Mouse (Mus musculus): Measurements from ENCODE around the gene Cdk6.
"Not testable (repeated sequence)": the region's sequence is repeated elsewhere in the genome, so short reads cannot be mapped to it uniquely, and the experiment has no call there.

Cdk6 gene

DNA sequence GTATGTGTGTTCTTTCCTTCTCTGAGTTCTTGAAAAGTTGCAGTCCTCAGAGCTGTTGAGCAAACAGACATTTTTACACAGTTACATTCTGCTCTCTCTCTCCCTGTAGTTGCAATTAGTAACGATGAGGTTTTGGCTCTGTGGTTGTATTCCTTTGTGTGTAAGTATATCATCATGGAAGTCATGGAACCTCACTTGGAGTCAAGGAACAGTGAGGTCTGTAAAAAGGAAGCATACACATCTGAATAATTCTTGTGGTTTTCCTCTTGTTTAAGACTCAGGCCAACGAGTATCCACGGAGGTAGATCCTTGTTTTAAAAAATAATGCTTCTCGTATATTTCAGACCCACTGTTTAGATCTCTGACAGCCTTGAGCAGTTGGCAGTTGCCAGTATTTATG lies 8.1 kb downstream of the Cdk6 start:
- DNase-seq, result not testable (repeated sequence)

DNA sequence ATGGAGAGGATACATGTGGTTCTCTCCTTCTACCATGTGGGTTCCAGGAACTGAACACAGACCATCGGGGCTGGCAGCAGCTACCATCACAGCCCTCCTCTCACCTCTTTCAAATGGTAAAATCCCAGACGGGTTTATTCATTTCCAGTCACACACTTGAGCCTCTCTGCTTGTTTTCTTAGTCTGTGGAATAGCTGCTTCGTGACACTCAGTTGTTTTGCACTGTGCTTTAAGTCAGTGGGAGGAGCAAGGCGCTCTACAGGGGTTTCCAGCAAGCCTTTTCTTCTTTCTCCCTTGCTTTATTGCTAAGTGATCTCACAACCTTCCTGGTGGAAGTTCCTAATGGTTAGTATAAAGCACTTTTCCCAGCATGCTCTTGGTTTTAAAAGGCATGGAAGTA lies 10.6 kb downstream of the Cdk6 start:
- not testable (repeated sequence) for DNase-seq

- no peak for DNase-seq
Measured at GRCm38 (mm10) chr5:3352314-3352713, 11.0 kb downstream of the Cdk6 start.

- DNase-seq, result no peak
Measured at GRCm38 (mm10) chr5:3352827-3353226, 11.5 kb downstream of the Cdk6 start.

GRCm38 (mm10) chr5:3354307-3354706 lies 13.0 kb downstream of the Cdk6 start:
- no peak for DNase-seq

- DNase-seq, result no peak
Measured at GRCm38 (mm10) chr5:3355032-3355536, 13.8 kb downstream of the Cdk6 start.

DNA sequence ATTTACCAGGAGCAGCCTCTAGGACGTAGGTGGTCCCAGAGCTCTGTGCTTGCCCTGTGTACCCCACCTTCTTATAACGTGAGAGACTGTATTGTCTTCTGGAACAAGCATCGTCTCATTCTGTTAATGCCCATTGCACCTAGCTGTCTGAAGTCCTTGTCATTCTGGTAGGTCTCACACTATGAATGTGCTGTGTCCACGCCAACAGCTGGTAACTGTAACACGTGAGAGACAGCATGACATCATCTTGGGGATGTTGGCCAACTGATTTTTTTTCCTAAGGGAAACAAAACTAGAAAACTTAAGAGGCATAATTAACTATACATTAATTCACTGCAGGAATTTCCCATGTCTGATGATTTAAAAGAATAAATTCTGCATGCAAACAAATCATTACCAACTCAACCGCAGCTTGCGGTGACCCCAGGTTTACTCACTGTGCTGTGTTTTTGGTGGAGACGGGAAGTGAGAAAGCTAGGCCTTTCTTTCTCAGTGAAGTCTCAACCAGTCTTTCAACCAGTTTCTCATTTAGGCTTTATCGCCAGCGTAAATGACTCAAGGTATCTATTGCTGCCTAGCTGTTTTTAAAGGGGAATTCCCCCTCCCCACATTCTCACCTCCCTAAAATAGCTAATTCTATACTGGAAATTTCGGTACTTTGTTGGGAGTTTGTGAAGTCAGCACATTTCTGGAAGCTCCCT lies 14.4 kb downstream of the Cdk6 start:
- peak in 1 of 2 experiments; percentile 29 for DNase-seq

DNA sequence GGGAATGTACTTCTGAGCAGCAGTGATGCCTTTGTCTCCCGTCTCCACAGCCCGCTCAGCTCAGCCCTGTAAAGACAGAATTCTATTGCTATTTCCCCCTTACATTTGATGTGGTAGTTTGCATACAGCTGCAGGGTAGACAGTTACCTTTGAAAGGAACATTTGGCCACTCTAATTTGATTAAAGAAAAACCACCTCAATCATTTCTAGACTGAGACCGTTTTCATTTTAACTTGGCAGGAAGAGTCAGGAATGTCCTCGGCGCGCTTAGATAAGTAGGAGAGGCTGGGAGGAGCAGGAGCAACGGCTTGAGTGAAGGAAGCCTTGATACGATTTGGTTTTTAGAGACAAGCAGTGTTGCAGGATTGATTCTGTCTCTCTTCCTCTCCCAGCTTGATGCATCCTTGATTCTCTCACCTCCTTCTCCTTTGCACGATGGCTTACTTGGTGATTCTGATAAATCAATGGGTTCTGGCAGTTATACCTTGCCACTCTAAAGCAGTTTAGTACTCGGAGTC lies 15.0 kb downstream of the Cdk6 start:
- DNase-seq, result no peak

DNA sequence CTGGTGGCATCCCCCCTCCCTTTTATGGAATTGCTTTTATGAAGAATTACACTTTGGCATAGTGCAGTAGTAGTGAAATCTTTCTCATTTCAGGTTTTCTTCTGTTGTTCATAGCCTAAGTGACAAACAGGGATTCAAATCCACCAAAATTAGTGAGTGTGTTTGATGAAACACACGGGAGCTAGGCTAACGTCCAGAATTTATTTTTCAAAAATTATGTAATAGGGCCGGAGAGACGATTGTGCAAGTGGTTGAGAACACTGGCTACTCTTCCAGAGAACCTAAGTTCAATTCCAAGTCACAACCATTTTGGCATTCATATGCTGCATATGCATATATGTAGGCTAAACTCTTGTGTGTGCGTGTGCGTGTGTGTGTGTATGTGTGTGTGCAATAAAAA lies 16.2 kb downstream of the Cdk6 start:
- no peak for DNase-seq

DNA sequence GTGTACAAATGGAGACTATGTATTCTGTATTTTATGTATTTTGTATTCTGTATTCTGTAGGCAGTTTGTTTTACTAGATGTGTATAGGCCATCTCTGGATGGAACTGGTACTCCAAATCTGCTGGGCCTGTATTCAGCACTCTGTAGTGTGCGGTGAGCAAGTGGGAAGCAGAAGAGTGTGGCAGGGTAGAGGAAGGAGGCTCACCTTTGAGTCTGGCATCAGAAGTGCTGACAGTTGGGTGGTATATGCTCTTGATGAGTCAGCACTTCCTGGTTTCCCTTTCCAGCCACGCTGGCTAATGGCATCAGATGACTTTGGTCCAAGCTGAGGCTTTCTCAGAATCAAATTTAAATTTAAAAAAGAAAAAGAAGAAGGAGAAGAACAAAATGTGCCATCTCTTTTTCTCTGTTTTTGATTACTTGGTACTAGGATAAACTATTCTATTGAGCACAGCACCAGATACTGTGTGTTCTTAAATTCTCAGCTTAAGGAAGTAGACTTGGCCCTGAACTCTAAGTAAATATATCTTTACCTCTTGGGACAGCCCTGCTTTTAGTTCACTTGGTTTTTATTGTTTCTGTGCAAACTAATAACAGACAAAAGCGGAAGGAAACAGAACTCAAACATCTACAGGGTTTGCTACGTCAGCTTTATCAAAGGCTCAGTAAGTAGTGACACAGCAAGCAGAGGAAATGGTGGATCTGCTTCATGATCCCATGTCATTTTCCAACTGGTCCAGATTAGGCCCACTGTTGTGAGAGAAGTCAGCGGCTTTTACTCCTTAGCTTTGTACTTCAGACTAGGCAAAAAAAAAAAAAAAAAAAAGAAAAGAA lies 17.6 kb downstream of the Cdk6 start:
- no peak for DNase-seq

DNA sequence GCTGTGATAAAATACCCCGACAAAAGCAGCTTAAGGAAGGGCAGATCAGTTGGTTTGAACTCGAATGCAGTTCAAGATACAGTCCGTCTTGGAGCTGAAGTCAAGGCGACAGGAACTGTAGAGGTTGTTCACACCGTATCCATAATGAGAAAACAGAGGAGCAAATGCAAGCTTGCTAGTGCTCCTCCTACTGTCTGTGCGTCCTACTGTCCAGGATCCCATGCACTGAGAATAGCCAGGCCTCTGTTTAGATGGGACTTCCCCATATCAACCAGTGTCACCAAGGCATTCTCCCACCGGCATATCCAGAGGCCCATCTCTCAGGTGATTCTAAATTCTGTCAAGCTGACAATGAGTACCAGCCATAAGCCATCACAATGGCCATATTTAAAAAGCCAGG lies 18.6 kb downstream of the Cdk6 start:
- DNase-seq, result no peak

DNA sequence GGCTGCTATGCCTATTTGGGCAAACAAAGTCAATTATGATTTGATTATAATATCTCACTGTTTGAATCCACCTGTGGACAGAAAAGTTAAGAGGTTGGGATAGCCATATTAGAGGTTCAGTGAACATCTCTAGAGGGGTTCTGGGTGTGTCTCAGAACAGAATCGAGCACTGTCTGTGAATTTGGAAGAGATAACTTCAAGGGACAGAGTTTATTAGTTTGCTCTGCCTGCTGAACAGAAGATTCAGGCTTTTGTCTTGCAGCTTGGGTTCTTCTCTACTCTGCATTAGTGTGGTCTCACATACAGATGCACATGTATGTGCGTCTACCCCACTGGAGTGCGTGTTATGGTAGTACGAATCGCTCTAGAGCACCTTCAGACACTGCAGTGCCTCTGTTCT lies 20.0 kb downstream of the Cdk6 start:
- no peak for DNase-seq

GRCm38 (mm10) chr5:3362111-3362510 lies 20.8 kb downstream of the Cdk6 start:
- DNase-seq, result no peak

DNA sequence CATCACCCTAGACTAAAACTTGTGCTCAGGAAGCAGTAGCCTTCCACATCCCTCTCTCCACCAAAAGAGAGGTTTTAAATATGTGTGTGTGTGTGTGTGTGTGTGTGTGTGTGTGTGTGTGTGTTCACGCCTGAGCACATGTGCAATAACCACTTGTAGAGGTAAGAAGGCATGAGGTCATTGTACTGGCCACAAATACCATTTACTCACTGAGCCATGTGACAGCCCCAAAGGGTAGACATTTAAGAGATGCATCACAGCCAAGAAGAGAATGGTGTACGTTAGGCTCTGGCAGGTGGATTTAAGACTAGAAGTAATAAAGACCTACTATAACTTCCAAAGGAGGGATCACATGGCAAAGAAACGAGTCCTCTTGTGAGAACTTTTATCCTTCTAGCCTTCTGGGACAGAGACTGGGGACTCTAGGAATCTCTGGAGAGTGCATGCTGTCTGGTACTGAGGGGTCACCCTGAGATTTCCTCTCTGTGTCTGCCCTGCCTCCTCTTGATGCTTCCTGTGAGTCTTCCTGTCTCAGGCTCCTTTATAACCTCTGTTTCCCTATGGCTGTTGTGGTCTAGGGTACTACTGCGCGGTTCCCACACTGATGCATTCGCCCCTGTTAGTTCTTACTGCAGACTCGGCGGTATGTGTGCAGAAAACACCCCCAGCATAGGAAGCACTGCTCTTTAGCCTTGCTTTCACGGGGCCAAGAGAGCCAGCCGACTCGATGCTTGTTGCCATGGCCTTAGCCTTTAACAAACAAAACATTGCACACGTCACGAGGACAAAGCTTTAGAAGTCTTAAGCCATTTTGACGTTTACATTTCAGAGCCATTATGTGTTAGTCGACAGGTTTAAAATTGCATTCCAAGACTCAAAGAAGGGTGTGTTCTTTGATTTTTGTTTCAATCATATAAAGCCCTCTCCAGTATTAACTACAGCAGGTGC lies 22.0 kb downstream of the Cdk6 start:
- no peak for DNase-seq

DNA sequence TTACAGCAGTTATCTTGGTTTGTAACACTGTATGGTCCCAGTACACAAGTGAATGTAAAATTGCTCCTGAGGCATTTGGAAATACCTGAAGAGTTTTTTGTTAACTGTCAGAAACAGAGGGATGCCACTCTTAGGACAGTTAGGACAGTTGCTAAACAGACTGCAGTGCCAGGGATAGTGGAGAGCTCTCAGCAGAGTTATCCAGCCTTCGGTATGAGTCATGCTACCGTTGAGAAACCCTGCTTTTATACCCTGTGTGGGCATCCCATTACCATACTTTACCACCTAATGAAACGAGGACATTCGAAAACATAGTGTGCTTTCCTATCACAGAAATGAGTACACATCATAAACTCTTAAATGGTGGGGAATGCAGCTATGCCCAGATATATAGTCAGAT lies 25.8 kb downstream of the Cdk6 start:
- DNase-seq, result no peak

DNA sequence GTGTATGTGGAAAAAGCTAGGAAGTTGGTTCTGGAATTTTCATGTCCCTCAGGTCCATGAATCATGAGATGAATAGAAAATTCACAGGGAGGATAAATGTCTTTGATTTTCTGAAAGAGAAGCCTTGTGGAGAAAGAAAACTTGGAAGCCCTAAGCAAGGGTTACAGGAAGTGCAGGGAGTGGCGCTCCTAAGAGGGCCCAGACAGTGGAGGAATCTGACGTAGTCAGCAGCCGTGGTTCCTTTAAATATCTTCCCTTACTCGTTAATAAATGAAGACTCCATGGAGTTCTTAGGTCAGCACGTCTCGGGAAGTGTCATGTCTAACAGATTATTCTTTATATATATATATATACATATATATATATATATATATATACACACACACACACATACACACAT lies 28.0 kb downstream of the Cdk6 start:
- DNase-seq, result peak in 1 of 2 experiments; percentile 31

GRCm38 (mm10) chr5:3371212-3371611 lies 29.9 kb downstream of the Cdk6 start:
- DNase-seq, result no peak

- no peak for DNase-seq
Measured at GRCm38 (mm10) chr5:3373170-3373569, 31.9 kb downstream of the Cdk6 start.

DNA sequence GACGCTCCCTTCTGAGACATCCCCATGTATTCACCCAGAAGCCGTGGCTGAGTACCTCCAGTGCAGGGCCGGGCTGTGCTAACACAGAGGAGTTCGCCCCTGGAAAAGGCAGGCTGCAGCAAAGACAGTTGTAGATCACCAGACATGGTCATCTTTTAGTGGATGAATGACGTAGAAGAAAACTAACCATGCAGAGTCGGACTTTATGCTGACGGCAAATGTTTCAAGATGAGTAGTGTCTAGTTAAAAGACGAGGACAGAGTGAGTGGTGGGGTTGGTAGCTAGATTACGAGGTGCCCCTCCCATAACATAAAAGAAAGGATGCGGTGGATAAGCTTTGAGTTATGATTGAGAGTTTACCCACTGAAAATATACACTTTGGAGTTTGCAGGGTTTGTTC lies 33.5 kb downstream of the Cdk6 start:
- no peak for DNase-seq

DNA sequence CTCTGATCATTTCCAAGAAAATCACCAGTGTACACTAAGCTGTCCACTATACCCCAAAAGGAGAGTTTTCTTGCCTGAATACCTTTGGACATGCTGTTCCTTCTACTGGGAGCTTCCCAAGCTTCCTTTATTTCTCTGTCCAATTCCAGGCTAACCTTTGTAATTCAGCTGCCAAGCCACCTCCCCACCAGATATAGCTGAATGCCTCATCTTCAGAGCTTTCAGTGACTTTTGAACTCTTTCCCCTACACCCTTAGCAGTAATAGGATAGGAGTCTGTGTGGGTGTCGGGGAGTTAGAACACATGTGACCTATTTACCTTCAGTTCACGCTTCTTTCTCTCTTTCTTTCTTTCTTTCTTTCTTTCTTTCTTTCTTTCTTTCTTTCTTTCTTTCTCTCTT lies 34.9 kb downstream of the Cdk6 start:
- no peak for DNase-seq

- no peak for DNase-seq
Measured at GRCm38 (mm10) chr5:3379252-3379651, 38.0 kb downstream of the Cdk6 start.

DNA sequence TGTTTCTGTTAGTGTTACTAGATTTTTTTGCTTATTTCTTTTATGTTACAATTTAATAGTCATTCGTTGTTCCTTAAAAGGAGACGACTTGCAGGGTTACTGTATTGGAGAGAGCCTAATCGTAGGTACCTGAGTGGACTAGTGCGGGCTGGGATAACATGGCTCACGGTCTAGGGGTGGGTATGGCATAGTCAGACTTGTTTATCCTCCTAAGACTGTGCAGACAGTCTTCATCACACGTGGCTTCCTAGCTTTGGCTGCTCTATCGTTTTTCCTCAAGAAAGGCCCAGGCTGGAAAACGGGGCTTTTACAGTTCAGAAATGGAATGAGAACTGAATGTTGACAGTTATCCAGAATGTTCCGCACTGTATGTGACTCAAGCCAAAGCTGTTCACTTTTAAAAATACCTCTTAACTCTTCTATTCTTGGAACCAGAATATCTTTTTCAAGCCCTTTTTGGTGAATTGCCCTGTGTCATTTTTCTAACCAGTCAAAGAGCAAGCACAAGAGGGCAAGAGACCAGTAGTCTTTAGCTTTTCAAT lies 39.5 kb downstream of the Cdk6 start:
- no peak for DNase-seq

- no peak for DNase-seq
Measured at GRCm38 (mm10) chr5:3381795-3382194, 40.5 kb downstream of the Cdk6 start.
